Mouse (Mus musculus) stomach, postnatal 0 days (tissue): ENCODE results near the gene Pitpnm2.

ENCODE experiments used
- CTCF ChIP-seq: IDR thresholded peaks from 2 replicates; pipeline ENCODE4 v1.5.1; 2016; ENCODE audit warnings: antibody characterized with exemption, low read depth, mild to moderate bottlenecking, moderate library complexity
- EP300 ChIP-seq: optimal IDR thresholded peaks from 2 replicates; pipeline ENCODE3; 2016; ENCODE audit warnings: antibody characterized with exemption

DNA sequence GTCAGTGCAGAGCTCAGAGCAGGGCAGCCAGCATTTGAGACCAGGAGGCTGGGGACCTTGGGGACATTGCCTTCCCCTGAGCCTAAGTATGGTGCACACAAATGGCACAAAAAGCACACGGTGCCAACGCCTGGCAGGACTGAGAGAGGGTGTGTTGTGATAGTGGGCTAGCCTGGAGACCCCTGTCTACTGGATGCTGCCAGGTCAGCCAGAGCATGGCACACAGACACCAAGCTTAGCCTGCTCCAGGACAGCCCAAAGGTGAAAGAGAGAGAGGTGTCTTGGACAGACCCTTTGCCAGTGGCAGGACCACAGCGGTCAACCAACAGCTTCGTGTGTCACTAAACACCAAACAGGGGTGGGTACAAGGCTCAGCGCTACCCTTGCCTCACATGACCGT is 14.8 kb downstream of the Pitpnm2 start:
- no peak for TF ChIP-seq CTCF
- TF ChIP-seq EP300, result no peak
